Mouse (Mus musculus) intestine, embryonic 15.5 days (tissue): ENCODE data around the gene Pex19. TPM values are rescaled to one million over a fixed set of nuclear protein-coding genes. Genes with fewer than 3 reads are reported as not detected.

Source experiments
- ATAC-seq: fragments of 200-750 bp; cut with Nextera tagmentation; 2 replicates; pipeline ENCODE4 v1.8.0; 2017; ENCODE audit warnings: moderate TSS enrichment, moderate library complexity
- H3K27ac ChIP-seq: fragments of 300-500 bp; sonication (generic); 2 replicates; pipeline ENCODE4 v1.5.1; 2015; ENCODE audit warnings: mild to moderate bottlenecking, inconsistent platforms
- H3K27me3 ChIP-seq: fragments of 300-500 bp; sonication (generic); replicated peaks from 2 replicates; pipeline ENCODE4 v1.6.1; 2015; ENCODE audit warnings: inconsistent platforms
- H3K36me3 ChIP-seq: fragments of 300-500 bp; sonication (generic); 2 replicates; pipeline ENCODE4 v1.6.1; 2015; ENCODE audit warnings: inconsistent platforms
- H3K4me1 ChIP-seq: fragments of 300-500 bp; sonication (generic); replicated peaks from 2 replicates; pipeline ENCODE4 v1.6.1; 2015; ENCODE audit warnings: inconsistent platforms
- H3K4me2 ChIP-seq: fragments of 300-500 bp; sonication (generic); replicated peaks from 2 replicates; pipeline ENCODE4 v1.6.1; 2015; ENCODE audit warnings: mild to moderate bottlenecking, inconsistent platforms
- H3K4me3 ChIP-seq: fragments of 300-500 bp; sonication (generic); replicated peaks from 2 replicates; pipeline ENCODE4 v1.5.1; 2015; ENCODE audit warnings: inconsistent platforms
- H3K9ac ChIP-seq: fragments of 300-500 bp; sonication (generic); 2 replicates; pipeline ENCODE4 v1.6.1; 2015; ENCODE audit warnings: inconsistent platforms
- H3K9me3 ChIP-seq: fragments of 300-500 bp; sonication (generic); 2 replicates; pipeline ENCODE4 v1.6.1; 2016; ENCODE audit warnings: inconsistent platforms
- WGBS: fragments of 180-500 bp; shearing (Covaris S2); methylation state at CpG from one replicate; pipeline ENCODE4 v1.1.7; 2015; 5-methylcytosine and 5-hydroxymethylcytosine counted together
- polyA plus RNA-seq: library from polyadenylated mRNA; unstranded; fragments of >200 nt; fragmentation: Nextera tagmentation; extraction: Ambion mirVana; gene quantifications from 2 replicates; pipeline ENCODE4 v1.2.1, GENCODE M21; 2015

The Pex19 gene
- 143 and 144 TPM in 2 replicates for polyA plus RNA-seq

DNA sequence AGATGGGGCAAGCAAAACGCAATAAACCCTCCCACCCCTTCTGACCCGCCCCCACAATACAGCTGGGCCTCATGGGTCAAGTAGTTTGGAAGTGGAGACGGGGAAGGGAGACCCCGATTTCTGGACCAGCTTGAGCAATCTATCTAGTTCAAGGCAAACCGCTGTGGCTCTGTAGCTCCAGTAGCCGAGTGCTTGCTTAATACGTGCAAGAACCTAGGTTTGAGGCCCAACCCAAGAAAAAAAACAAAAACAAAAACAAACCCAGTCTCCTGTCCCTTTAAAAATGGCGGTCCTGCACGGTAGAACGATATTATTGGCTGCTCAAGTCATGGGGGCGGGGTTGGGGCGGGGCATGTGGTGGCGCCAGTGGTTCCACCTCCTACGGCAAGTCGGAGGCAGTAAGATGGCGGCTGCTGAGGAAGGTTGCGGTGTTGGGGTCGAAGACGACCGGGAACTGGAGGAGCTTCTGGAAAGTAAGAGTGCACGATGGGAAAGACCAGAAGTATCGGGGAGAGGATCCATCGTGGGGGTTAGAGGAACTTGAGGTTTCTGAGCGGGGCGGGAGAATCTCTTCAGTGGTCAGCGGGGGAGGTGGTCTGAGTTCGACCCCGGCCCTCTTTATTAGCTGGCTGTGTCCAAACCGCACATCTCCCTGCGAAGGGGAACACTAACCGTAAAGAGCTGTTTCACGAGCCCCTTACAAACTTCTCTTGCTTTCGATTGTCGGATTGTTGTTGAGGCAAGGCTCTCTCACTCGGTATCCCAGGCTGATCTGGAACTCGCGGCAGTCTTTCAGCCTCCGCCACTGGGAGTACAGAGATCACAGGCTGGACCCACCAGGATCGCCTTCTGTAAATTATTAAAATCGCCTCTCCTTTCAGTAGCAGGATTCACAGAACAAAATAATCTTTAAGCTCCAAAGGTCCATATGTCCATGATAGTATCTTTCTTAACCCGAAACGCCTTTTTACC, at the start of gene Pex19:
TSS of gene Pex19 (plus strand) at position 380 of the 972 bp plus-strand sequence.
- ATAC-seq, result peak; percentile 97
- no peaks in the 10 kb centered on the region for H3K27me3 ChIP-seq
- H3K36me3 ChIP-seq, result peaks cover 32% of the 10 kb centered on the region
- no peaks in the 10 kb centered on the region for H3K9me3 ChIP-seq
- peak within 1 kb of the TSS; percentile 8; the same call in 1 of the 2 replicates for H3K27ac ChIP-seq
- peak within 1 kb of the TSS; percentile 80 for H3K4me2 ChIP-seq
- peak within 1 kb of the TSS; percentile 56 for H3K4me3 ChIP-seq
- under 1% methylated on average over 42 of the region's 42 CpGs for WGBS
- peaks cover 12% of the 10 kb centered on the region; the same call in 1 of the 2 replicates for H3K4me1 ChIP-seq
- peak within 1 kb of the TSS; percentile 68 for H3K9ac ChIP-seq

DNA sequence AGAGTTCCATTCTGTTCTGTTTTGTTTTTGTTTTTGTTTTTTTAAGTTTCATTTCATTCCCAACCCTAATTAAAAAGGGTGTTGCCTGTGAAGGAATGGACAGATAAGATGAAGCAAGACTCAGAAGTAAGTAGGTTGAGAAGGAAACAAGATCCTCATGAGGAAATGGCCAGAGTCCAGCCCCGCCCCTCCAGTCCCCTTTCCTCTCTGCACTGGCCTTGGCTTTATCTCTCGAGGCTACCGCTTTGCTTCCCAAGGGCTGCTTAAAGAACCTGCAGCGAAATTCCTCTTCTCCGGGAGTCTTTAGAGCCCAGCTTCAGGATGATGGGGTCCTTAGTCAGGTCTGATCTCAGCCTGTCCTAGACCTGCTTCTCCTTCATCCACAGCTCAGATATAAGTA, 48.6 kb upstream of the Pex19 start:
- ATAC-seq, result peak; percentile 78
- H3K27me3 ChIP-seq, result no peaks in the 10 kb centered on the region
- peak overlapping the region; percentile 15 for H3K4me2 ChIP-seq
- no peaks in the 10 kb centered on the region for H3K9me3 ChIP-seq
- no peak overlapping the region for H3K4me3 ChIP-seq
- H3K27ac ChIP-seq, result peak overlapping the region; percentile 61
- no peaks in the 10 kb centered on the region for H3K4me1 ChIP-seq
- 51% methylated on average over 5 of the region's 5 CpGs for WGBS
- H3K9ac ChIP-seq, result no peak overlapping the region
- H3K36me3 ChIP-seq, result peaks cover 22% of the 10 kb centered on the region

DNA sequence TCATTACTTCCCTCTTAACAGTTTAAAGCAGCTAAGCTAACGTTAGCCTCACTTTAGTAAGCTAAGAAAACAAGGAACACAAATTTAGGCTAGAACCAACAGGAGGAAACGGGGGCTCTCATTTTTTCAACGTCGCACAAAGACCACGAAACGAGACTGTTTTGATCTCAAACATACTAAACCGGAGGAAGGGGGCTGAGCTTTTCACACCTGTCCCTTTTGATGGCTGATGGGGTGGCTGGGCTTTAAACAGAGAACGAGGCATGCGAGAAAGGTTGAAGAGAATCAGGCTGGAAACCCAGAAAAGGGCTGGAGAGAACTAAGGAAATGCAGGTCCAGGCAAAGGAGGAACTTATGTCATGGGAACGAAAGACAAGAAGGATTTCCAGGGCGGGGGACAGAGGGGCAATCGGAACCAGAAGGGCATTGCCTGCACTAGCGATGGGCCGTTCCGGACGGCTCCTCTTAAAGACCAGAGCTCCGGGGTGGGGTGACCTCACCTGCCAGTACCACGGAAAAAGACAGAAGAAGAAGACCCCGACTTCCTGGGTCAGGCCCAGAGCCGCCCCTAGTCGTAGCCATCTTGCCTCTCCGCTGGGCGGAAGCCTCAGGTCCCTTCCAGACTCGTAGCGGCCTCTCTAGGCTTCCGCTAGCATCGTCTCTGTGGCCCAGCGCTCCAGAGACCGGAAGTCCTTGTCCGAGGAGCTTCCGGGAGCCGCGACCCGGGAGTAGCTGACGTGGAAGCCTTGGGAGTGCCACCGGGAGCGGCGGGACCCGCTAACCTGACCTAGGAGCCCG, 44.3 kb upstream of the Pex19 start, which contains the start of the genes Copa and Ncstn:
TSS of gene Copa (plus strand) at position 429 of the 798 bp plus-strand sequence.
TSS of gene Ncstn (minus strand) at position 695 of the 798 bp plus-strand sequence.
- 0% methylated on average over 40 of the region's 40 CpGs for WGBS
- ATAC-seq, result peak; percentile 98
- peak within 1 kb of the TSS; percentile 85 for H3K9ac ChIP-seq

DNA sequence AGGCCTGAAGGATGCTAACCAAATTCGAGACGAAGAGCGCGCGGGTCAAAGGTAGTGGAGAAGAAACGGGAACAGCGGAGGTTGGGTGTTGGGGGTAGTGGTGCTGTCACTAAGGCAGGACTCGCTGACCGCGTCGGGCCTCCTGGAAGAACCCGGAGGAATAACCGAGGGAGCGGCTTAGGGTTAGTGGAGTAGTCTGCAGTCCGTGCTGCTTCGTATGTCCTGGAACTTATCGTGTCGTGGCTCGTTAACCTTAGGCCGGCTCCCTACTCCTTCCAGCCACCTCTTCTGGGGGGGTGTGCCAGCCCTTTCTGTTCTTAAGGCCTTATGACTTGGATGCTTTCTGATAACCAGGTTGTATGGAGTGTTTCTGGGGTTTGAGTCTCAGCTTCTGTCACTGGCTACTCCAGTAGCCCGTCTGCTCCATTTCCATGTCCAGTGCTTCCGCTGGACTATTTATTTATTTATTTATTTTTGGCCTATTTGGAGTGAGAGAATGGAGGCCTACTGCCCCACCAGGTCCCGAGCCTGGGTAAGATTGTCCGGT, 43.6 kb upstream of the Pex19 start:
- Histone ChIP-seq H3K4me2 (peak overlapping the region; percentile 51), H3K9me3 (no peaks in the 10 kb centered on the region), H3K36me3 (no peaks in the 10 kb centered on the region), H3K4me3 (peak overlapping the region; percentile 78), H3K27me3 (no peaks in the 10 kb centered on the region), H3K27ac (peak overlapping the region; percentile 82), H3K4me1 (peaks cover 11% of the 10 kb centered on the region), H3K9ac (peak overlapping the region; percentile 85)
- under 1% methylated on average over 24 of the region's 24 CpGs for WGBS
- peak; percentile 75; the same call in 1 of the 2 replicates for ATAC-seq

More for the DNA sequence above, 44.3 kb upstream of the Pex19 start, which contains the start of the genes Copa and Ncstn:
- H3K36me3 ChIP-seq, result no peaks in the 10 kb centered on the region
- peak within 1 kb of the TSS; percentile 78 for H3K4me3 ChIP-seq
- peak within 1 kb of the TSS; percentile 82 for H3K27ac ChIP-seq
- H3K27me3 ChIP-seq, result no peaks in the 10 kb centered on the region
- peaks cover 11% of the 10 kb centered on the region for H3K4me1 ChIP-seq
- H3K9me3 ChIP-seq, result no peaks in the 10 kb centered on the region
- H3K4me2 ChIP-seq, result peak within 1 kb of the TSS; percentile 51

DNA sequence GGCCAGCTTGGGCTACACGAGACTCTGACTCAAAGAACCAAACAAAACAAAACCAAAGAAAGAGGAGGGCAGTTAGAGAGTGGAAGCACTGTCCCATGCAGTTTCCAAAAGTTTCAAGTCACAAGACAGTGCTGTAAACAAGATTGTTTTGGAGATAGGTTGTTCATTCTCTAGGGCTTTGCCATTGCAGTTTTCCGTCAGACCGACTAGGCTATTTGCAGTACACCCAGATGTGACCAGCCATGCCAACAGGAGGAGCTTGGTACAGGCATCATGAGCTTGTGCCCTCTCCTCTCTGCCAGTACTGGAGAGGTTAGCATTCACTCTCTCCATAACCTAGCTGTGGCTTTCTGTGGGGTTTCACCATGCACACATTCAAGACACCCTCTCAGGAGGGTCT, 33.0 kb upstream of the Pex19 start:
- no peak for ATAC-seq

DNA sequence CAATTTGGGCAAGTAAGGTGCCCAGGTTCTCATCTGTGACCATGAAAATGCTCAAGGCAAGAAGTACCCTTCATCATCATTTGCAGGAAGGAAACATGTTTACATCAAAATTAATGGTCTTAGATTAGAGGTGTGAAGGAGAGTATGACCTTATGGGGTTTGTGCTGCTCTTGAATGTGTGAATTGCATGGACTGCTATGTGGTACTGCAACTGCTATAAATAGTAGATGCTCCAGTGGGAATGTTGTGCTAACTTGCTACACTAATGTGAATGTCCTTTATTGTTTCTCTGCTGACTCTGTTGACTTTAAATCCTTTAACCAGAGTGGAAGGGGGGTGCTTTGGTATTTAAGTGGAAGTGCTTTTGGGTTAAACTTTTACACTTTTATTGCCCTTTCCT, 32.3 kb upstream of the Pex19 start:
- no peak overlapping the region for H3K9ac ChIP-seq
- H3K4me2 ChIP-seq, result no peak overlapping the region
- H3K4me1 ChIP-seq, result no peaks in the 10 kb centered on the region
- ATAC-seq, result no peak
- H3K9me3 ChIP-seq, result no peaks in the 10 kb centered on the region
- no peak overlapping the region for H3K4me3 ChIP-seq
- H3K36me3 ChIP-seq, result peaks cover 32% of the 10 kb centered on the region
- H3K27me3 ChIP-seq, result no peaks in the 10 kb centered on the region
- no peak overlapping the region for H3K27ac ChIP-seq

More for the DNA sequence above, 33.0 kb upstream of the Pex19 start:
- Histone ChIP-seq H3K27ac (no peak overlapping the region), H3K9ac (no peak overlapping the region), H3K4me1 (no peaks in the 10 kb centered on the region), H3K9me3 (no peaks in the 10 kb centered on the region), H3K4me2 (no peak overlapping the region), H3K36me3 (peaks cover 40% of the 10 kb centered on the region), H3K4me3 (no peak overlapping the region), H3K27me3 (no peaks in the 10 kb centered on the region)
- WGBS, result 73% methylated on average over 3 of the region's 3 CpGs

DNA sequence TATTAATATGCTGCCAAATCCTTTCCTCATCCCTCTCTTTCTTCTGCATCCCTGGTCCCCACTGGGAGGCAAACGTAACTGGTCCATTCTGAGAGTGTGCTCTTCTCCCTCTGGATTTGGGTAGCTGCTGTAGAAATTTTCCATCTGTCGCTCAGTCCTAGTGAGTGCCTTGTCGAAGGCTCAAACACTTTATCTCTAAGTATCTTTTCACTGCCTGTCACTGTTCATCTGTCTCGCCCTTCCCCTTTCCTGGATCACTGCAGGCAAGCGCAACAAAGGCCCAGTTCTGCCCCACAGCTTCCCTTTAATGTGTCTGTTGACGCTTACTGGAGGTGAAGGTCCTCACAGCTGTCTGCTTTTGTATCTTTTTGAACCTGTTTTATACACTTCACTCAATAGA, 31.4 kb upstream of the Pex19 start:
- WGBS, result 78% methylated on average over 6 of the region's 6 CpGs
- no peaks in the 10 kb centered on the region for H3K9me3 ChIP-seq

DNA sequence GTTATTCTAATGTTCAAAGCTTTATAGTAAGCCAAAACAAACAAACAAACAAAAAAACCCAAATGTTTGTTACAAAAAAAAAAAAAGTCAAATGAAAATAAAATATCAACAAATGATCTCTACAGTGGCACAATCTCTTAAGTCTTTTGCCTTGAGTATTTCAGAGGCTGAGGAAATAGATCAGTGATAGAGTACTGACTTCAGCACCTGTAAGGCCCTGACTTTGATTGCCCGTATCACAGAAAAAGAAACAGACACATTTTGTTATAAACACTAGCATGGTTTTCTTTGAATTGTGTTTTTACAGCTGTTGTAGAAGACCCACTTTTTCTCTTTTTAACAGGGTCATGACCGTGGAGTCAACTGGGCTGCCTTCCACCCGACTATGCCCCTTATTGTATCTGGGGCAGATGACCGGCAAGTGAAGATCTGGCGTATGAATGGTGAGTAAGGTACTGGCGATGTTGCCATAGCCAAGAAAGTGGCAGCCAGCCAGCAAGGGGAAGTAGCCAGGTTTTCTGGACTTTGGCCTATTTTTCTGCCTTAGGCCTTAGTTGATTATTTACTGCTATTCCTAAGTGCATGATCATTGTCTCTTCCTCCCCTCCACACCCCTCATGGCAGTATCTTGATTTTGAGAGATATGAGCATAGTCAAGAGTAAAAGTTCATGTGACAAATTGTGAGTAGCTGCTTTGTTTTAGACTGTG, 27.1 kb upstream of the Pex19 start:
- 74% methylated on average over 6 of the region's 6 CpGs for WGBS

More for the DNA sequence above, 31.4 kb upstream of the Pex19 start:
- no peak for ATAC-seq
- H3K27me3 ChIP-seq, result no peaks in the 10 kb centered on the region
- peaks cover 25% of the 10 kb centered on the region for H3K36me3 ChIP-seq
- H3K4me1 ChIP-seq, result no peaks in the 10 kb centered on the region
- no peak overlapping the region for H3K4me3 ChIP-seq
- H3K27ac ChIP-seq, result no peak overlapping the region
- no peak overlapping the region for H3K9ac ChIP-seq
- H3K4me2 ChIP-seq, result no peak overlapping the region

DNA sequence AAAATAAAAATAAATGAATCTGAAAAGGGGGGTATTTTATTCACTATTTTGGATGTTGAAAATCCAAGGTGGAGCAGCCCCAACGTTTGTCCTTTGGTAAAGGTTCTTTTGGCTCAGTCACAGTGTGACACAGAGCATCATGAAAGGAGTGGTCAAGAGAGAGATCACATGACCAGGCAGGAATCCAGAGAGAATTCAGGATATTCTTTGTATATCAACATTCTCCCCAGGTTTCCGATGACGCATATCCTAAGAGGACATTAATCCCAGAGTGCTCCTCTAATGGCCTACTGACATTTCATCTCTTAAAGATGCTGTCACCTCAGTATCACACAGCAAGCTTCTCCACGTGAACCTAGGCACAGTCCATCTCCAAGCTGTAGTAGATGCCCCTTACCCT, 22.9 kb upstream of the Pex19 start:
- H3K36me3 ChIP-seq, result peaks cover 55% of the 10 kb centered on the region
- 85% methylated on average over 4 of the region's 4 CpGs for WGBS

More for the DNA sequence above, 27.1 kb upstream of the Pex19 start:
- Histone ChIP-seq H3K9me3 (no peaks in the 10 kb centered on the region), H3K4me2 (no peak overlapping the region), H3K36me3 (peaks cover 41% of the 10 kb centered on the region), H3K9ac (no peak overlapping the region), H3K4me3 (no peak overlapping the region), H3K27me3 (no peaks in the 10 kb centered on the region), H3K27ac (no peak overlapping the region), H3K4me1 (no peaks in the 10 kb centered on the region)
- ATAC-seq, result peak; percentile 91

DNA sequence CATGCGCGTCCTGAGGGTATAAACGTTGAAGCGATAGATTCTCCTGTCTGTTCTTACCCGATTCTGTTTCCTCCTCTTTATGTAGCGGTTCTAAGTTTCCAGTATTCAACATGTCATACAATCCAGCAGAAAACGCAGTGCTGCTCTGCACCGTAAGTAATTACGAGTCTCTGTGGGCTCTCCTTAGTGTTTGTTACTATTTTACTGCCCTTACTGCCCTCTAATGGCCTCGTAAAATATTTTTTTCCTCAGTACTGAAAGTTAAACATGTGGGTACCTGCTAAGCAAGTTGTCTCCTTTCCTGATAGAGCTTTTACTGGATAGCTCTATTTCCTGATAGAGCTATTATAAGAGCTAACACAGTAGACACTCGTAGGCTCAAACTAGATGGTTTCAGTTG, 21.5 kb upstream of the Pex19 start:
- no peak for ATAC-seq
- peaks cover 65% of the 10 kb centered on the region for H3K36me3 ChIP-seq
- H3K9me3 ChIP-seq, result no peaks in the 10 kb centered on the region
- 66% methylated on average over 11 of the region's 11 CpGs for WGBS
- H3K4me3 ChIP-seq, result no peak overlapping the region
- no peak overlapping the region for H3K9ac ChIP-seq
- no peak overlapping the region for H3K4me2 ChIP-seq
- no peaks in the 10 kb centered on the region for H3K27me3 ChIP-seq
- H3K4me1 ChIP-seq, result no peaks in the 10 kb centered on the region
- no peak overlapping the region for H3K27ac ChIP-seq

More for the DNA sequence above, 22.9 kb upstream of the Pex19 start:
- Histone ChIP-seq H3K4me3 (no peak overlapping the region), H3K27ac (no peak overlapping the region), H3K9ac (no peak overlapping the region), H3K27me3 (no peaks in the 10 kb centered on the region), H3K4me2 (no peak overlapping the region), H3K4me1 (no peaks in the 10 kb centered on the region), H3K9me3 (no peaks in the 10 kb centered on the region)
- ATAC-seq, result no peak

DNA sequence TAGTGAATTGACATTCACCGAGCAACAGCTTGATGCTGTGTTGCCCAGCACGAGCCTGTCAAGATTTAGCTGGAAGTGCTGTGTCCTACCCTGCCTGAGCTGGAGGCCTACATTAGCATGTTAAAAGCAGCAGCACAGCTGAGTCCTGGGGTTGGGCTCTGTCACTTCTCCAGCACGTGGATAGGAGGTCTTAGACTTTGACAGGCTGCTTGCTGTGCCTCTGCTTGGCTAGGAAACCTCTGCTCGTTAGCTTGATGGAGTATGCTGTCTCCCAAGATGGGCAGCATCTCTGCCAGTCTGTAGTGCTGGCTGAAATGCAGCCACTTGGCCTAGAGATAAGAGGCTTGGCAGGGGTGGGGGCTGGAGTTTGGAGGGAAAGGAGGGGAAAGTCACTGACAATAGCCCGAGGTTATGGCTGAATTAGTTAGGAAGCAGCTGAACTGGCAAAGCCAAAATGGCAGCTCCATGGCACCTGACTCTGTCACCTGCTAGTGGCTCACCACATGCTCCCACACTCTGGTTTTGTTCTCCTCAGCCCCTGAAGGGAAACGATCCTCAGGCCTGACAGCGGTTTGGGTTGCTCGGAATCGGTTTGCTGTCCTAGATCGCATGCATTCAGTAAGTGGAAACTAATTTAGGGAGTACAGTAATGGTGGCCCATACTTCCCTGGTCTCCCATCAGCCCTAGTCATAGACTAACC, 18.6 kb upstream of the Pex19 start:
- Histone ChIP-seq H3K27me3 (no peaks in the 10 kb centered on the region), H3K4me2 (no peak overlapping the region), H3K4me1 (no peaks in the 10 kb centered on the region), H3K27ac (no peak overlapping the region), H3K36me3 (peaks cover 60% of the 10 kb centered on the region), H3K9ac (no peak overlapping the region), H3K4me3 (no peak overlapping the region), H3K9me3 (no peaks in the 10 kb centered on the region)
- no peak for ATAC-seq
- 82% methylated on average over 10 of the region's 10 CpGs for WGBS
